Mouse (Mus musculus): ENCODE data around the gene Majin. TPM values are rescaled to one million over a fixed set of nuclear protein-coding genes. Genes with fewer than 3 reads are reported as not detected.

Majin gene
- not detected in 2 replicates for total RNA-seq (2017)

GRCm38 (mm10) chr19:6184131-6184530 lies at the start of gene Majin:
TSS of gene Majin (plus strand) at chr19:6184388.
- ATAC-seq (replicated peaks in 1 of 2; ENCODE audit: insufficient read depth in 1 of 2, low FRiP score in 2 of 2, low TSS enrichment in 1 of 2, low read depth in 1 of 2, poor library complexity in 2 of 2, severe bottlenecking in 2 of 2) = no peak

- ATAC-seq (replicated peaks in 1 of 2; ENCODE audit: insufficient read depth in 1 of 2, low FRiP score in 2 of 2, low TSS enrichment in 1 of 2, low read depth in 1 of 2, poor library complexity in 2 of 2, severe bottlenecking in 2 of 2) = no peak
Observed at GRCm38 (mm10) chr19:6136397-6136796, 47.8 kb upstream of the Majin start.

DNA sequence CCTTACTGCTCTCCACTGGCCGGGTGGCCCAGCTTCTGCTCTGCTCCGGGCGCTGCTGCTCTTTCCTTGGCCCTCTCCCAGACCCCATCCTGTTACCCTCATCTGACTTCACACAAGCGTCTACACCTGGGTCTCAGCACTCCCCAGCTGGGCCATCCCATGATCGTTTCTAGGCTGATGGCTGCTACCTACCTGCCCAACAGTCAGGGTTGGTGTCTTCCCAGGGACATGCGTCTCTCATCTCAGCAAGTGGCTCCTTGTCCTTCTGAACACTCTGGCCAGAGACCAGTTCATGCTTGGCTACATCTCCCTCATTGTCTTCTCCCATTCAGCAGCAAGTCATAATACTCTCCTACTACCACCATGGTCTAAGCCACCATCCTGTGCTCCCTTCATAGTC lies 44.5 kb upstream of the Majin start:
- no peak for ATAC-seq (replicated peaks in 1 of 2; ENCODE audit: insufficient read depth in 1 of 2, low FRiP score in 2 of 2, low TSS enrichment in 1 of 2, low read depth in 1 of 2, poor library complexity in 2 of 2, severe bottlenecking in 2 of 2)

- ATAC-seq (replicated peaks in 1 of 2; ENCODE audit: insufficient read depth in 1 of 2, low FRiP score in 2 of 2, low TSS enrichment in 1 of 2, low read depth in 1 of 2, poor library complexity in 2 of 2, severe bottlenecking in 2 of 2) = peak in 1 of 2 experiments; percentile 37; a peak in 2 of 4 replicates
Observed at GRCm38 (mm10) chr19:6140374-6140677, 43.9 kb upstream of the Majin start.

- peak; percentile 89 to 90 for ATAC-seq (replicated peaks in 1 of 2; ENCODE audit: insufficient read depth in 1 of 2, low FRiP score in 2 of 2, low TSS enrichment in 1 of 2, low read depth in 1 of 2, poor library complexity in 2 of 2, severe bottlenecking in 2 of 2)
Observed at GRCm38 (mm10) chr19:6140678-6141393, 43.4 kb upstream of the Majin start, which contains the start of gene Batf2. TSS of gene Batf2 (plus strand) at chr19:6140983.

- peak; percentile 75 to 79 for ATAC-seq (replicated peaks in 1 of 2; ENCODE audit: insufficient read depth in 1 of 2, low FRiP score in 2 of 2, low TSS enrichment in 1 of 2, low read depth in 1 of 2, poor library complexity in 2 of 2, severe bottlenecking in 2 of 2)
Observed at GRCm38 (mm10) chr19:6141394-6141749, 42.8 kb upstream of the Majin start, which contains the start of gene Arl2. TSS of gene Arl2 (minus strand) at chr19:6141548.

DNA sequence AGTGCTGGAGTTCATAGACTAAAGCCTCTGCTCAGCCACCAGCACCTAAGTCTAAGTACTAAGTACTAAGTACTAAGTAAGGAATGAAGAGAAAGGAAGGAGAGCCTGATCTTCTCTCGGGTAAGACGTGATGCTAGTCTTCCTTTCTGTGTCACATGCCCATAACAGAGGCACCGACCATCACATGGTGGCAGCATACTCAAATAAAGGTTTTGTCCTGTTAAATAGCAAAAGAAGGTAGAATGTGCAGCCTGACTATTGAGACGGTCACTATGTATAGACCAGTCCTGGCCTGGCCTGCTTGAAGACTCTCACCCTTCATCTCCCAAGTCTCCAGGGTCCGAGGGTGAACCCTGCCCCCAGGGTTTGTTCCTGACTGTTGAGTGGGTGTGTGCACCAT lies 39.3 kb upstream of the Majin start:
- ATAC-seq (replicated peaks in 1 of 2; ENCODE audit: insufficient read depth in 1 of 2, low FRiP score in 2 of 2, low TSS enrichment in 1 of 2, low read depth in 1 of 2, poor library complexity in 2 of 2, severe bottlenecking in 2 of 2) = no peak

DNA sequence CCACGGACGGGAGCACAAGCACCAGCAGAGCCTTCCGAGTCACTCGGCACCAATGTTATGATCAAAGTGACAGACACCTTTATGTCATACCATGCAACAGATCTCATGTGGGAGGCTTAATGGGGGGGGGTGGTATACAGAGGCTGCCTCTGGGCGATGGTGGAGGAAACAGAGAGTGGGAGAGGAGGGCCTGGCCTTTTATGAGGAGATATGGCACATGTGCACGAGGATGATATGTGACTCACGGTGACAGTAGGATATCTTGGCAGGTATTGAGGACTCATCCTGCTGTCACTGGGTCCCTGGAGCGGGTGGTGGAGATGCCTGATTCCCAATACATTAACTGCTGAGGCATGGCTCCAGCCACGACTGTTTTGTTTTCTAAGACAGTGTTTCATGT lies 29.0 kb upstream of the Majin start:
- ATAC-seq (replicated peaks in 1 of 2; ENCODE audit: insufficient read depth in 1 of 2, low FRiP score in 2 of 2, low TSS enrichment in 1 of 2, low read depth in 1 of 2, poor library complexity in 2 of 2, severe bottlenecking in 2 of 2) = no peak

GRCm38 (mm10) chr19:6156372-6156771 lies 27.8 kb upstream of the Majin start:
- ATAC-seq (replicated peaks in 1 of 2; ENCODE audit: insufficient read depth in 1 of 2, low FRiP score in 2 of 2, low TSS enrichment in 1 of 2, low read depth in 1 of 2, poor library complexity in 2 of 2, severe bottlenecking in 2 of 2) = no peak

- ATAC-seq (replicated peaks in 1 of 2; ENCODE audit: insufficient read depth in 1 of 2, low FRiP score in 2 of 2, low TSS enrichment in 1 of 2, low read depth in 1 of 2, poor library complexity in 2 of 2, severe bottlenecking in 2 of 2) = 0 out of 4 replicates have a peak, but pooled peaks of 1 of the 2 experiments have one; percentile 26
Observed at GRCm38 (mm10) chr19:6157220-6157619, 27.0 kb upstream of the Majin start.

GRCm38 (mm10) chr19:6163872-6164547 lies 20.2 kb upstream of the Majin start:
- peak; percentile 45 to 49; a peak in 2 of 4 replicates for ATAC-seq (replicated peaks in 1 of 2; ENCODE audit: insufficient read depth in 1 of 2, low FRiP score in 2 of 2, low TSS enrichment in 1 of 2, low read depth in 1 of 2, poor library complexity in 2 of 2, severe bottlenecking in 2 of 2)

- ATAC-seq (replicated peaks in 1 of 2; ENCODE audit: insufficient read depth in 1 of 2, low FRiP score in 2 of 2, low TSS enrichment in 1 of 2, low read depth in 1 of 2, poor library complexity in 2 of 2, severe bottlenecking in 2 of 2) = no peak
Observed at GRCm38 (mm10) chr19:6166750-6167149, 17.4 kb upstream of the Majin start.

- ATAC-seq (replicated peaks in 1 of 2; ENCODE audit: insufficient read depth in 1 of 2, low FRiP score in 2 of 2, low TSS enrichment in 1 of 2, low read depth in 1 of 2, poor library complexity in 2 of 2, severe bottlenecking in 2 of 2) = no peak
Observed at GRCm38 (mm10) chr19:6171215-6171614, 13.0 kb upstream of the Majin start.

DNA sequence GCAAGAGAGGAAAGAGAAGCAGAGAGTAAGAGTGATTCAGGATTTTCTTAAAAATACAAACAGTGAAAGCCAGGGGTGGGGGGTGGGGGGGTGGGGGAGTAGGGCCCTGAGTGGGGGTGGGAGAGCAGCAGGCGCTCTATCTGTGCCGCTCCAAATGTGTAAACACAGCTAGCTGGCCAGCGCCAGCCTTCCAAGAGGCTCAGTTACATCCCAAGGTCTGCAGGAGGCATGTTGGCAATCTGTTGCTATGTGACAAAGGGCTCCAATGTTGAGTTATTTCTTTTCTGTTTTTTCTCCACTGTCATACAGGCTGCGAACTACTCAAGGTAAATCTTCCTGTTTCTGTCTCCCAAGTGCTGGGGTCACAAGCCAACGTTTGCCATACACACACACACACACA lies 9.4 kb upstream of the Majin start:
- ATAC-seq (replicated peaks in 1 of 2; ENCODE audit: insufficient read depth in 1 of 2, low FRiP score in 2 of 2, low TSS enrichment in 1 of 2, low read depth in 1 of 2, poor library complexity in 2 of 2, severe bottlenecking in 2 of 2) = no peak

DNA sequence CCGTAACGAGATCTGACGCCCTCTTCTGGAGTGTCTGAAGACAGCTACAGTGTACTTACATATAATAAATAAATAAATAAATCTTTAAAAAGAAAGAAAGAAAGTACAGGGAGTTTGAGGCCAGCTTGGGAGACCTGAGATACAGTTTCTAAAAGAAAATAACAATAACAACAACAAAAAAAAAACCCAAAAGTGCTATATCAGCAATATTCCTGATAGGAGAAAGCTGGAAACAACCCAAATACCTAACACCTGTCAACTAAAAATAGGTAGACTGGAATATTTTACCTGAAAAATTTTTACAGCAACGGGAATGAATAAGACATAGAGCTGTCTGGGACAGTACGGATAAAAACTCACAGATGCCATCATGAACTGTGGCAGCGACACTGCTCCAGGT lies 5.4 kb upstream of the Majin start:
- no peak for ATAC-seq (replicated peaks in 1 of 2; ENCODE audit: insufficient read depth in 1 of 2, low FRiP score in 2 of 2, low TSS enrichment in 1 of 2, low read depth in 1 of 2, poor library complexity in 2 of 2, severe bottlenecking in 2 of 2)

GRCm38 (mm10) chr19:6181629-6182028 lies 2.6 kb upstream of the Majin start:
- ATAC-seq (replicated peaks in 1 of 2; ENCODE audit: insufficient read depth in 1 of 2, low FRiP score in 2 of 2, low TSS enrichment in 1 of 2, low read depth in 1 of 2, poor library complexity in 2 of 2, severe bottlenecking in 2 of 2) = no peak

GRCm38 (mm10) chr19:6182534-6182933 lies 1.7 kb upstream of the Majin start:
- ATAC-seq (replicated peaks in 1 of 2; ENCODE audit: insufficient read depth in 1 of 2, low FRiP score in 2 of 2, low TSS enrichment in 1 of 2, low read depth in 1 of 2, poor library complexity in 2 of 2, severe bottlenecking in 2 of 2) = no peak

- ATAC-seq (replicated peaks in 1 of 2; ENCODE audit: insufficient read depth in 1 of 2, low FRiP score in 2 of 2, low TSS enrichment in 1 of 2, low read depth in 1 of 2, poor library complexity in 2 of 2, severe bottlenecking in 2 of 2) = no peak
Observed at GRCm38 (mm10) chr19:6204265-6204664, 20.1 kb downstream of the Majin start.

GRCm38 (mm10) chr19:6206716-6207115 lies 22.5 kb downstream of the Majin start:
- no peak for ATAC-seq (replicated peaks in 1 of 2; ENCODE audit: insufficient read depth in 1 of 2, low FRiP score in 2 of 2, low TSS enrichment in 1 of 2, low read depth in 1 of 2, poor library complexity in 2 of 2, severe bottlenecking in 2 of 2)
